Mouse (Mus musculus) bone marrow, adult 2 months (tissue): ENCODE data around the gene Cox15.

Source experiments
- CTCF ChIP-seq: fragments of 200-500 bp; IDR thresholded peaks from 2 replicates; pipeline ENCODE4 v1.5.1; 2011; ENCODE audit warnings: low read length, control low read depth; ENCODE audit not compliant: control insufficient read depth, insufficient read depth
- POLR2A ChIP-seq: fragments of 200-500 bp; IDR thresholded peaks from 2 replicates; pipeline ENCODE4 v1.6.1; 2011; ENCODE audit warnings: low read depth, mild to moderate bottlenecking, control low read depth, low read length, borderline replicate concordance; ENCODE audit not compliant: control insufficient read depth

DNA sequence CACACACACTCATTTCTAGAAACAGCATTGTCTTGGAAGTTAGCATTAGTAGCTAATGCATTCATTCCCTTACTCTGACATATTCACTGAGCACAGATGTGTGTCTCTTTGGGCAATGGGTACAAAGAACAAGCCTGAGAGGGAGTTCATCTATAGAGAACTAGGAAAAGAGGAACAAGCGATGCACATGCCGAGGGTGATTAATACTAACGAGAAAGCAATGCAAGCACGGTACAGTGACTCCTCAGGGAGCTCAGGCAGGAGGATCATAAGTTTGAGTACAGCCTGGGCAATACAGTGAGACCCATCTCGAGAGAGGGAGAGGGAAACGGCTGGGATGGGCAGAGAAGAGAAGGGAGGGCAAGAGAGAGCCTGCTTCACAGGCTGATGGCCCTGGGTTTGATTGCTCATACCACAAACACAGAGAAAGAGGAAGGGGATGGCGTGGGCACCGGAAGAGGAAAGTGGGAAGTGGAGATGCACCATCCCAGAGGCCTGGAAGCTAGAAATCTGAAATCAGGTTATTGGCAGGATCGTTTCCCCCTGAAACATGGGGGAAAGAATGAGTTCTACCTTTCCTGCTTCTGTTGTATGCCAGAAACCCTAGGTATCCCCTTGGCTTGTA lies 48.7 kb upstream of the Cox15 start:
- TF ChIP-seq CTCF, result no peak
- TF ChIP-seq POLR2A, result no peak
